Mouse (Mus musculus): ENCODE data around the gene Cdh12. TPM values are rescaled to one million over a fixed set of nuclear protein-coding genes. Genes with fewer than 3 reads are reported as not detected.
"Not testable (repeated sequence)": the region's sequence is repeated elsewhere in the genome, so short reads cannot be mapped to it uniquely, and the experiment has no call there.

Cdh12 gene
- total RNA-seq, 2 experiments from 2014 or later: not detected

DNA sequence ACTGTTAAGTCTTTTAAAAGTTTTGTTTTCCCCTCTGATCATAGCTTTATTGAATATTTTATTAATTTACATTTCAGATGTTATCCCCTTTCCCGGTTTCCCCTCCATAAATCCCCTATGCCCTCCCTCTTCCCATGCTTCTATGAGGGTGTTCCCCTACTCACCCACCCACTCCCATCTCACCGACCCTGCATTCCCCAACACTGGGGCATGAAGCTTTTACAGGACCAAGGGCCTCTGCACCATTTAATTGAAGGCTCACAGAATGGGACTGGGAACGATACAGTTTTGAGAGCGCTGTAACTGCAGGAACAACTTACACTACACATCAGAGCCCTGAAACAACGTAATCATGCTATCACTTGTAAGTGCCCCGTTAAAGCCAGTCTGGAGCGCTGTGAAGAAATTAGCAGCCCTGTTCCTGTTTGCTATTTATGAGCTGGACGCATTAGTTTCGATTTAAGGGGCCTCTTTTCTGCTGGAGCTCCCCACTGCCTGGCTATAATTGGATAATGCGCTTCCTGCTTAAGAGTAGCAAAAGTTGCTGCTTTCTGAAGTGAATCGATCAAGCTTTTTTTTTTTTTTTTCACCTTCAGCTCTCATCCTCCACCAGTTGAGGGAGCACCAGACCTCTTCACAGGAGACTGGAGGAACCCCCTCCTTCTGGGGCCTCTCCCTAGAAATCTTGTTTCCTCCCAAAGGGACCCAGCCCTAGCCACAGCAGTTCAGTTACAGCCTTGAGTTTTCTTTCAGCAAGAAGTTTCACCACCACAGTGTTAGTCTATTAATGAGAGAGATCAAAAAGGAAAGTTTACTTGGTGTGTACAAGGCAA lies 660.2 kb downstream of the Cdh12 start:
- no peak for DNase-seq (ENCODE audit: low spot score)

- no peak for DNase-seq (ENCODE audit: low spot score)
Measured at GRCm38 (mm10) chr15:21109889-21110500, 660.9 kb downstream of the Cdh12 start.

DNA sequence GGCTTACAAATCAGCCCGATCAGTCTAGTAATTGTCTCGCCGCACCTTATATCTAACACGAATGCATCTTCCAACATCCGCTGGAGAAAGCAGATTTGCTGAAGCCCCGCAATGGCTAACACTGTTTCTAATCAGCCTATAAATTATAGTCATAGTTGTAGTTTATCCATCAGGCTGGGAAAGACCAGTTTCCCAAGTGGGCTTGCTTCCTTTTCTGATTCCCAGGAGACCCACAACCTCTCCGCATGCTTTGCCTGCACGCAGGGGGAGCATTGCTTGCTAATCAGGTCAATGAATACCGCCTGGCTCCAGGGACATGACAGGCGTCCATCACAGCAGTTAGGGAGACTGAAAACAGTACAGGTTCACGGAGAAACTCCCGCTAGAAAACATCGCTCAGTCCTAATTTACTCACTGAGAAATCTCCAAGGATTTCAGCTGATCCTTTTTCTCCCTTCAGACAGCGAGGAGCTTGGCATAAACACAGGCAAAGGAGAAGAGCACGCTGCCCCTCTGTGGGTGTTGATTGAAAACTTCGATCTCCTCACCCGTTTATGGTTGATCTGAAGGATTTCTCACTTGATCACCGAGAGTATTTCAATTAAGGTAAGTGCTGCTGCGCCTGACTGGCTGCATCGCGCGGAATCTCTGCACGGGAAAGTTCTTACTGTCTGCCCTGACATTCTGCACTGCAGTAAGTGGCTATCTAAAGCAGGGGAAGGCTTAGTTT lies 662.0 kb downstream of the Cdh12 start:
- no peak for DNase-seq (ENCODE audit: low spot score)

DNA sequence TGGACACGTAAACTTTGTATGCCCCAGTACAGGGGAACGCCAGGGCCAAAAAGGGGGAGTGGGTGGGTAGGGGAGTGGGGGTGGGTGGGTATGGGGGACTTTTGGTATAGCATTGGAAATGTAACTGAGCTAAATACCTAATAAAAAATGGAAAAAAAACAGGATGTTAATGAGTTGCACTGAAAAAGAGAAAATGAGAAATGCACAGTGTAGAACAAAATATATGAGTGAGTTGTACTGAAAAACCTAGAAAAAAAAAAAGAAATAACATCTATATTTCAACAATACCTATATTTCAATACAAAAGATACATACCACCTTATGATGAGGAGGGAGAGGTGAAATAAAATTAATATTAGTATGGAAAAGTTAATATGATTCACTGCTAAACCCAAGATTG lies 665.7 kb downstream of the Cdh12 start:
- not testable (repeated sequence) for DNase-seq (ENCODE audit: low spot score)

DNA sequence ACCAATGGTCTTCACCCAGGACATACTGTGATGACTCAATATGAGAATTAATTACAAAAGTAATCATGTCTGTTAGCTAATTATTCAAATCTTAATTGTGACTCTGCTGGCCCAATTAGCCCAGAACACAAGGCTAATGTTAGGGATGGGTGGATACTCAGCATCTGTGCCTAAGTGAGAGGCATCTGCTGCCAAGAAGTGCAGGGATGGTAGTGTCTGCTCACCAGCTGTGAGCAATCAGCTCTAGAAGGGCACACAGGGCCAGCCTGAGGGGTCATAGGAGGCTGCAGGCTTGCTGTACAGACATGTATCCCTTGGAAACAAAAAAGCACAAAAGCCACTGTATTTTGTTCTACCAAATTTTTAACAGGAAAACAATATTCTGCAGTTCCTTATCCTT lies 681.6 kb downstream of the Cdh12 start:
- no peak for DNase-seq (ENCODE audit: low spot score)

DNA sequence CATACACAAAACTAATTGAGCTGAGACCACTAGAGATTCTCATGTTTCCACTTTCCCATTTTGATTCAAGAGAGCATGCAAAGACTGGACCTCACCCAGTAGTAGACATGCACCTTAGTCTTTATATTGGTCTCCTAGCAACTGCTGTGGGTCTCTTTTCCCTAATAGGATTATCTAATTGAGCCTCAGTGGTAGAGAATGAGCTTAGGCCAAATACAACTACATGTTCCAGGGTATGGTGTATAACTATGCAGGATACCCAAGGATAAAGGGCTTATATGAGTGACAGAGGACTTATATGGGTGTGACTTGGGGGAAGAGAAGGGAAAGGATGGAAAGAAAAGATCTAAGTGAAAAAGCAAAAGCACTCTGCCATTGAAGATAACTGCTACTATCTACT lies 683.9 kb downstream of the Cdh12 start:
- no peak for DNase-seq (ENCODE audit: low spot score)

GRCm38 (mm10) chr15:21146896-21147295 lies 697.8 kb downstream of the Cdh12 start:
- no peak for DNase-seq (ENCODE audit: low spot score)

DNA sequence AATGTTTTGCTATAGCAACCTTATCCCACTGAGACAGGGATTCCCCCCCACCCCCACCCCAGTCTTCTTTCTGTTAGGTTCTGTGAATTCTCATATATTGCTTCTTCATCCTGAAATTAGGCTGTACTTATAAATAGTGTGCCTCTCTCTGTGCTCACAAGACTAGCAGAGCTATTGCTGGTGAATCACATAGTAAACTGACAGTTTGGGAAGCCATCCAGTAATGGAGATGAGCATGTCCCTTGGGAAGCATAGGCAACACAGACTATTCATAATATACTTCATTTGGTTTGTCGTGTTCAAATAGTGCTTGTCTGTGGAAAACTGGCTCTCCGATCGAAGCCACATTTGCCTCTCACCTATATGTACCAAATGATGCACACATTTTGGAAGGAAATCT lies 704.5 kb downstream of the Cdh12 start:
- DNase-seq (ENCODE audit: low spot score): no peak

- DNase-seq (ENCODE audit: low spot score): no peak
Measured at GRCm38 (mm10) chr15:21179727-21180126, 730.7 kb downstream of the Cdh12 start.

DNA sequence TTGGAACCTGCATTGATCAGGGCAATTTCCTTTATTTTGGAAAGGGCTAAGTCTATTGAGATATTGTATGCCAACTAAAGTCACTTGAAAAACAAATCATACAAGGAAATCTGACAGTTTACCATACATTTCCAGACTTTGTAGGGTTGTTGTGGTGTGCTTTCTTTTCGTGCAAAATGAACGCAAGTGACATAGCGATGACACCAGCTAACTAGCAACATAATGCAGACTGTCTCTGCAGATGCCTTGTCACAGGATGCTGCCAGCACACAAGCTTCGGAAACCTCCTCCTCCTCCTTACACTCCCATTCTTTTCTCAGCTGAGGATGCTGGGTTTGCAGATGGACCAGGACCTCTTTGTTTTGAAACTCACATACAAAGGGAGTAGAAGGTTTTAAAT lies 731.1 kb downstream of the Cdh12 start:
- DNase-seq (ENCODE audit: low spot score): no peak

GRCm38 (mm10) chr15:21185799-21186198 lies 736.7 kb downstream of the Cdh12 start:
- DNase-seq (ENCODE audit: low spot score): no peak

DNA sequence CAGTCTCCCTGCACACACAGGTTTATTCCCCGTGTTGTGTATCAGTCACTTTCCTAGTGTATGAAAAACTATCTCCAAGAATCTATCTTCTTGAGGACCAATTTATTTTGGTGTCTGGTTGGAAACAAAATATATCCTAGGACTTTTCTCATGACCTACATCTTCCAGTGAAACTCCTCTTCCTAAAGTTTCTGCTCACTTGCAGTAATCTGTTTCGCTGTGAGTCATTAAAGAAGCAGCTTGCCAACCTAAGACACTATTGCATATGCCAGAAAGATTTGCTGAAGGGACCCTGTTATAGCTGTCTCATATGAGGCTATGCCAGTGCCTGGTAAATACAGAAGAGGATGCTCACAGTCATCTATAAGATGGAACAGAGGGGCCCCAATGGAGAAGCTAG lies 761.0 kb downstream of the Cdh12 start:
- not testable (repeated sequence) for DNase-seq (ENCODE audit: low spot score)

- no peak for DNase-seq (ENCODE audit: low spot score)
Measured at GRCm38 (mm10) chr15:21223006-21223405, 773.9 kb downstream of the Cdh12 start.

GRCm38 (mm10) chr15:21261318-21261717 lies 812.3 kb downstream of the Cdh12 start:
- DNase-seq (ENCODE audit: low spot score): no peak

GRCm38 (mm10) chr15:21269856-21270255 lies 820.8 kb downstream of the Cdh12 start:
- DNase-seq (ENCODE audit: low spot score): no peak

DNA sequence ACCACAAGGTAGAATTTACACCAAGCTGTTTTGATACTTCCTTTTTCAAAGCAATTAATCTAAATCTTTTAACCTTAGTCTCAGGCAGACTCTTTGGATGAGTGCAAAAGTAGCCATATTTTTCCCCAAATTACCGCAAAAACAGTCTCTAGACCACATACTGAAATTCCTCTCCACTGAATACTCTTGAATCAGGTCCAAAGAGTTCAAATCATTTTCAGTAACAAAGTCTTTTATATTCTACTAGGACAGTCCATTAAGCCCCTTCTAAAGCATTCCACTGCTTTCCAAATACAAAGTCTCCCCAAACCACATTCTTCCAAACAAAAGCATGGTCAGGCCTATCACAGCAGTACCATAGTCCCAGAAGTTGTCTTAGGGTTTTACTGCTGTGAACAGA lies 848.0 kb downstream of the Cdh12 start:
- DNase-seq (ENCODE audit: low spot score): no peak

GRCm38 (mm10) chr15:21315457-21315856 lies 866.4 kb downstream of the Cdh12 start:
- no peak for DNase-seq (ENCODE audit: low spot score)

- no peak for DNase-seq (ENCODE audit: low spot score)
Measured at GRCm38 (mm10) chr15:21343853-21344252, 894.8 kb downstream of the Cdh12 start.

- DNase-seq (ENCODE audit: low spot score): no peak
Measured at GRCm38 (mm10) chr15:21344323-21344722, 895.3 kb downstream of the Cdh12 start.

DNA sequence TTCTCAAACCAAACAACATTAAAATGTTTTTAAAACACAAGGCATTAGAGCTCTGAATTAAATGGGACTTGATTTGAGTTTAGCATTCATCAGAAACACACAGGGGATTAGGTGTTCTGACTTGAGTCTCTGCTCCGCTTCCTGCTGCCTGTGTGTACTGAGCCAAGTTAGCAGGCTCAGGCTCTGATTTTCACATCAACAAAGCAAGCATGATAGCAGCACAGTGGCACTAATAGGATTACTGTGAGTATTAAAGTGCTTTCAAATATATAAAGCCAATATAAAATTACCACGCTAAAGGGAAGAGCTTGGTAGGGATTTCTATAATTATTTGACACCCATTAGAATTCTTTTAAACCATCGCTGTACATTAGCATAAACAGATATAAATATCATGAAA lies 895.7 kb downstream of the Cdh12 start:
- no peak for DNase-seq (ENCODE audit: low spot score)

- no peak for DNase-seq (ENCODE audit: low spot score)
Measured at GRCm38 (mm10) chr15:21355356-21356101, 906.5 kb downstream of the Cdh12 start.

DNA sequence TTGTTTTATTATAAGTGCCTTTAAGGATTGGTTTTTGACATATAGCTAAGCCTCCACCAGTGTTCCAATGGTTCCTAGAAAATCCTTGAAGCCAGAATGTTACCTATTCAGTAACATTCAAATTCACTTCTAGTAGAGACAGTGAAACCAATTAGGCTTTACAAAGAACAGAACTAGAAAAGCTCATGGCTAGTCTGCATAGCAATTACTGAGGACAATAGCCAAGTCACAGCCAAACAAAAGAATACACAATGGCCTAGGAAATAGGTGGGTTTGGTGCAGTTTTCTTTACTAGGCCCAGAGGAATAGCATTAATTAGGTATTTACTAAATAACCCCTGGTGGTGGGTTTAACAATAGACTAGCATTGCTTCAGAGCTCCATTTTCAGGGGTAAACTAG lies 917.3 kb downstream of the Cdh12 start:
- DNase-seq (ENCODE audit: low spot score): no peak
